Mouse (Mus musculus) adrenal gland, postnatal 14 days (tissue): Measurements from ENCODE around the gene Psmb9. TPM values are rescaled to one million over a fixed set of nuclear protein-coding genes. Genes with fewer than 3 reads are reported as not detected.

Source experiments
- DNase-seq: peaks from one replicate; pipeline ENCODE4 v3.0.0; 2021; ENCODE audit warnings: mixed read lengths
- total RNA-seq: library from RNA; stranded (reverse); gene quantifications from 2 replicates; pipeline ENCODE4 v1.2.3, GENCODE M21; 2021

Psmb9 gene
- total RNA-seq, 1 experiment from 2014 or later = 6.9 TPM

GRCm38 (mm10) chr17:34205746-34206176 lies 18.2 kb upstream of the Psmb9 start:
- peak; percentile 40 for DNase-seq

GRCm38 (mm10) chr17:34205021-34205745 lies 17.6 kb upstream of the Psmb9 start:
- peak; percentile 64 for DNase-seq

GRCm38 (mm10) chr17:34204303-34205010 lies 16.9 kb upstream of the Psmb9 start:
- peak; percentile 94 for DNase-seq

- peak; percentile 17 for DNase-seq
Observed at GRCm38 (mm10) chr17:34203444-34203843, 15.9 kb upstream of the Psmb9 start, which contains the start of gene Tap2. Gene Tap2, plus strand, starts transcription at chr17:34203527.

GRCm38 (mm10) chr17:34202760-34203442 lies 15.3 kb upstream of the Psmb9 start:
- DNase-seq = peak; percentile 3

GRCm38 (mm10) chr17:34201506-34202055 lies 14.0 kb upstream of the Psmb9 start:
- no peak for DNase-seq

GRCm38 (mm10) chr17:34200772-34201505 lies 13.4 kb upstream of the Psmb9 start:
- no peak for DNase-seq

GRCm38 (mm10) chr17:34200047-34200446 lies 12.5 kb upstream of the Psmb9 start:
- DNase-seq = no peak

- no peak for DNase-seq
Observed at GRCm38 (mm10) chr17:34199050-34199619, 11.6 kb upstream of the Psmb9 start.

- DNase-seq = no peak
Observed at GRCm38 (mm10) chr17:34198521-34198912, 11.0 kb upstream of the Psmb9 start.

GRCm38 (mm10) chr17:34197904-34198520 lies 10.4 kb upstream of the Psmb9 start:
- peak; percentile 82 for DNase-seq

GRCm38 (mm10) chr17:34196941-34197894 lies 9.7 kb upstream of the Psmb9 start, which contains the start of gene Psmb8:
Gene Psmb8, plus strand, starts transcription at chr17:34197721.
- peak; percentile 97 for DNase-seq

- no peak for DNase-seq
Observed at GRCm38 (mm10) chr17:34196491-34196890, 8.9 kb upstream of the Psmb9 start.

- no peak for DNase-seq
Observed at GRCm38 (mm10) chr17:34194723-34195122, 7.2 kb upstream of the Psmb9 start.

GRCm38 (mm10) chr17:34193468-34193867 lies 5.9 kb upstream of the Psmb9 start:
- no peak for DNase-seq

- DNase-seq = no peak
Observed at GRCm38 (mm10) chr17:34192852-34193251, 5.3 kb upstream of the Psmb9 start.

GRCm38 (mm10) chr17:34188986-34189385 lies 1.4 kb upstream of the Psmb9 start:
- DNase-seq = no peak

- DNase-seq = peak; percentile 70
Observed at GRCm38 (mm10) chr17:34188010-34188409, 446 bp upstream of the Psmb9 start.

GRCm38 (mm10) chr17:34186885-34187260 lies 691 bp downstream of the Psmb9 start:
- DNase-seq = peak; percentile 34

- no peak for DNase-seq
Observed at GRCm38 (mm10) chr17:34185526-34185925, 2.0 kb downstream of the Psmb9 start.
